Mouse (Mus musculus) spleen, adult 2 months (tissue): ENCODE results near the gene Adcy5.

ENCODE experiments used
- CTCF ChIP-seq: fragments of 200-500 bp; IDR thresholded peaks from 2 replicates; pipeline ENCODE4 v1.5.1; 2011; ENCODE audit warnings: mild to moderate bottlenecking, inconsistent platforms; ENCODE audit not compliant: insufficient read depth, insufficient read length, insufficient replicate concordance; ENCODE audit errors: extremely low read depth
- POLR2A ChIP-seq: fragments of 200-500 bp; IDR thresholded peaks from 2 replicates; pipeline ENCODE4 v1.6.1; 2011; ENCODE audit warnings: low read depth, low read length, inconsistent platforms

DNA sequence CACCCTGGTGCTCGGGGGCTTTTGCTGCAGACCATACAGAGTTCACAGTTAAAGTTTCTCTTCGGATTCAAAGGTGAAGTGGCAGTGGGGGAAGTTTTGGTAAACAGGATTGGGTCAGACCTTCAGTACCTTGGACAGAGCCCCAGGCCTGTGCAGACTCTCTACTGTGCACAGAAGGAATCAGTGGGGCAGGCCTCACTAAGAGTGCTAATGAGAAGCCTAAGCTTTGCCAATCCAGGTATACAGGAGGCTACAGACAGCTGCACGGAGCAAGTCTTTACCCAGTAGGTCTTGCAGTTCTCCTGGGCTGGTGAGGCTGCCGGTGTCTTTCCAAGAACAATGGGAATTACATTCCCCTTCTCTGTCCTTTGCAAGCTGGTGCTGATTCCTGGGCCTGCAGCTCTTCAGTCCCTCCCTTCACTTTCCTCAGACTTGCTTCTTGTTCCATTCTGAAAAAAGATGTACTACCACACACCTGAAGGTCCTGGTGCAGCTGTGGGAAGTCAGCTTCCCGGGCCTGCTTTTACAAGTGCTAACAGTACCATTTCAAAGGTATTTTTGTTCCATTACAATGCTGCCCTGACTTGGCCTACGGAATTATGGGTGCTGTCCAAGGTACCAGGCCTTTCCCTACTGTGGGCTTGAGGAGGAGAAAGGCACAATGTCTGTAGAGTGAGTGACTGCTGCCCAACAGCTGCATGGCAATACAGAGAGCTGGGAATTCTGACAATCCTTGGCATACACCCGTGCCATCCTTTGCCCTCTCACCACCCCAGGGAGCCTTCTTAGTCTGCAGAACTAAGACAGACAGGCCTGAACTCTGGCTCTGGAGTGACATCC is 148.0 kb downstream of the Adcy5 start:
- TF ChIP-seq POLR2A (no peak), CTCF (no peak)
